Mouse (Mus musculus): ENCODE data around the gene Dop1b. TPM values are rescaled to one million over a fixed set of nuclear protein-coding genes. Genes with fewer than 3 reads are reported as not detected.
"Not testable (repeated sequence)": the region's sequence is repeated elsewhere in the genome, so short reads cannot be mapped to it uniquely, and the experiment has no call there.

Dop1b gene
- polyA plus RNA-seq, 2 experiments, result 11.6 to 11.8 TPM

- Histone ChIP-seq H3K9ac (replicated peaks) (peak overlapping the region; percentile 56), H3K4me3 (ENCODE audit: insufficient read depth in 1 of 2, low read depth in 2 of 2, low read length in 2 of 2) (peak overlapping the region in 1 of 2 experiments; percentile 13; a peak in 1 of 4 replicates), H3K27ac (peak overlapping the region; percentile 86), H3K4me2 (ENCODE audit: low read depth) (peak overlapping the region; percentile 65), H3K4me1 (replicated peaks; ENCODE audit: control insufficient read depth in 2 of 2, insufficient read depth in 2 of 2, low read length in 1 of 2) (peaks cover 37 to 38% of the 10 kb centered on the region in 2 experiments), H3K27me3 (ENCODE audit: control insufficient read depth, insufficient read depth, low read length) (no peaks in the 10 kb centered on the region), H3K36me3 (replicated peaks; ENCODE audit: control insufficient read depth, insufficient read depth, low read depth) (no peaks in the 10 kb centered on the region), H3K9me3 (ENCODE audit: control insufficient read depth, low read length) (no peaks in the 10 kb centered on the region)
- whole genome bisulfite sequencing (ENCODE audit: insufficient replicate concordance), result 5% methylated on average over 12 of the region's 12 CpGs
- DNase-seq (ENCODE audit: low read depth in 3 of 3, low spot score in 3 of 3), result peak; percentile 44 to 49 (median 45)
- ATAC-seq (ENCODE audit: insufficient read depth), result peak; percentile 67
- TF ChIP-seq CTCF (IDR thresholded peaks at IDR 0.05; ENCODE audit: low read depth) (no peak), EP300 (IDR thresholded peaks at IDR 0.05; ENCODE audit: low read depth) (peak; percentile 77)
Observed at GRCm38 (mm10) chr16:93818691-93819324, 107.1 kb downstream of the Dop1b start.

- no peaks in the 10 kb centered on the region for H3K27me3 ChIP-seq (ENCODE audit: control insufficient read depth, insufficient read depth, low read length)
- H3K4me2 ChIP-seq (ENCODE audit: low read depth), result peak overlapping the region; percentile 65
- WGBS (ENCODE audit: insufficient replicate concordance), result 20% methylated on average over 4 of the region's 4 CpGs
- no peak for TF ChIP-seq CTCF (IDR thresholded peaks at IDR 0.05; ENCODE audit: low read depth)
- no peak for TF ChIP-seq EP300 (IDR thresholded peaks at IDR 0.05; ENCODE audit: low read depth)
- peak overlapping the region; percentile 56; the same call in 1 of the 2 replicates for H3K9ac ChIP-seq (replicated peaks)
- no peak overlapping the region for H3K4me3 ChIP-seq (ENCODE audit: insufficient read depth in 1 of 2, low read depth in 2 of 2, low read length in 2 of 2)
- no peak for DNase-seq (ENCODE audit: low read depth in 3 of 3, low spot score in 3 of 3)
- ATAC-seq (ENCODE audit: insufficient read depth), result no peak
- no peaks in the 10 kb centered on the region for H3K36me3 ChIP-seq (replicated peaks; ENCODE audit: control insufficient read depth, insufficient read depth, low read depth)
- peak overlapping the region; percentile 86 for H3K27ac ChIP-seq
- no peaks in the 10 kb centered on the region for H3K9me3 ChIP-seq (ENCODE audit: control insufficient read depth, low read length)
- H3K4me1 ChIP-seq (replicated peaks; ENCODE audit: control insufficient read depth in 2 of 2, insufficient read depth in 2 of 2, low read length in 1 of 2), result peaks cover 37 to 38% of the 10 kb centered on the region in 2 experiments
Observed at GRCm38 (mm10) chr16:93819325-93819696, 107.6 kb downstream of the Dop1b start.

- TF ChIP-seq CTCF (IDR thresholded peaks at IDR 0.05; ENCODE audit: low read depth), result no peak
- TF ChIP-seq EP300 (IDR thresholded peaks at IDR 0.05; ENCODE audit: low read depth), result no peak
- Histone ChIP-seq H3K4me2 (ENCODE audit: low read depth) (no peak overlapping the region), H3K4me1 (replicated peaks; ENCODE audit: control insufficient read depth in 2 of 2, insufficient read depth in 2 of 2, low read length in 1 of 2) (peaks cover 37 to 38% of the 10 kb centered on the region in 2 experiments), H3K9me3 (ENCODE audit: control insufficient read depth, low read length) (no peaks in the 10 kb centered on the region), H3K27me3 (ENCODE audit: control insufficient read depth, insufficient read depth, low read length) (no peaks in the 10 kb centered on the region), H3K4me3 (ENCODE audit: insufficient read depth in 1 of 2, low read depth in 2 of 2, low read length in 2 of 2) (no peak overlapping the region), H3K27ac (no peak overlapping the region), H3K36me3 (replicated peaks; ENCODE audit: control insufficient read depth, insufficient read depth, low read depth) (no peaks in the 10 kb centered on the region), H3K9ac (replicated peaks) (no peak overlapping the region)
- ATAC-seq (ENCODE audit: insufficient read depth) (no peak), DNase-seq (ENCODE audit: low read depth in 3 of 3, low spot score in 3 of 3) (no peak)
- 35% methylated on average over 1 of the region's 1 CpGs for WGBS (ENCODE audit: insufficient replicate concordance)
Observed at GRCm38 (mm10) chr16:93820040-93820439, 108.3 kb downstream of the Dop1b start.

GRCm38 (mm10) chr16:93821706-93822105 lies 110.0 kb downstream of the Dop1b start:
- ATAC-seq (ENCODE audit: insufficient read depth), result no peak
- no peaks in the 10 kb centered on the region for H3K36me3 ChIP-seq (replicated peaks; ENCODE audit: control insufficient read depth, insufficient read depth, low read depth)
- H3K27ac ChIP-seq, result no peak overlapping the region

GRCm38 (mm10) chr16:93822433-93823225 lies 110.9 kb downstream of the Dop1b start:
- not testable (repeated sequence) for H3K4me3 ChIP-seq (ENCODE audit: insufficient read depth in 1 of 2, low read depth in 2 of 2, low read length in 2 of 2); H3K27ac ChIP-seq; H3K4me2 ChIP-seq (ENCODE audit: low read depth); ATAC-seq (ENCODE audit: insufficient read depth); H3K36me3 ChIP-seq (replicated peaks; ENCODE audit: control insufficient read depth, insufficient read depth, low read depth); DNase-seq (ENCODE audit: low read depth in 3 of 3, low spot score in 3 of 3); H3K27me3 ChIP-seq (ENCODE audit: control insufficient read depth, insufficient read depth, low read length); H3K9ac ChIP-seq (replicated peaks); H3K9me3 ChIP-seq (ENCODE audit: control insufficient read depth, low read length)
- WGBS (ENCODE audit: insufficient replicate concordance), result 65% methylated on average over 4 of the region's 8 CpGs
- peaks cover 21% of the 10 kb centered on the region in 2 experiments for H3K4me1 ChIP-seq (replicated peaks; ENCODE audit: control insufficient read depth in 2 of 2, insufficient read depth in 2 of 2, low read length in 1 of 2)

More at GRCm38 (mm10) chr16:93821706-93822105, 110.0 kb downstream of the Dop1b start:
- no peak overlapping the region for H3K4me2 ChIP-seq (ENCODE audit: low read depth)
- H3K4me3 ChIP-seq (ENCODE audit: insufficient read depth in 1 of 2, low read depth in 2 of 2, low read length in 2 of 2), result no peak overlapping the region
- 85% methylated on average over 3 of the region's 3 CpGs for WGBS (ENCODE audit: insufficient replicate concordance)
- no peak for TF ChIP-seq CTCF (IDR thresholded peaks at IDR 0.05; ENCODE audit: low read depth)
- no peak for TF ChIP-seq EP300 (IDR thresholded peaks at IDR 0.05; ENCODE audit: low read depth)
- peaks cover 28 to 30% of the 10 kb centered on the region in 2 experiments for H3K4me1 ChIP-seq (replicated peaks; ENCODE audit: control insufficient read depth in 2 of 2, insufficient read depth in 2 of 2, low read length in 1 of 2)
- no peak overlapping the region for H3K9ac ChIP-seq (replicated peaks)
- no peaks in the 10 kb centered on the region for H3K27me3 ChIP-seq (ENCODE audit: control insufficient read depth, insufficient read depth, low read length)
- no peaks in the 10 kb centered on the region for H3K9me3 ChIP-seq (ENCODE audit: control insufficient read depth, low read length)
- DNase-seq (ENCODE audit: low read depth in 3 of 3, low spot score in 3 of 3), result no peak

Data from liver, embryonic 14.5 days (tissue).